Mouse (Mus musculus) ES-Bruce4 (cell line): ENCODE results near the gene Rora. TPM values are rescaled to one million over a fixed set of nuclear protein-coding genes. Genes with fewer than 3 reads are reported as not detected.

ENCODE experiments used
- H3K27ac ChIP-seq: 2 replicates; pipeline ENCODE4 v1.5.1; 2012; ENCODE audit warnings: low read length, inconsistent platforms; ENCODE audit not compliant: insufficient read depth
- H3K27me3 ChIP-seq: 2 replicates; pipeline ENCODE4 v1.6.1; 2012; ENCODE audit warnings: mild to moderate bottlenecking, low read length, inconsistent platforms; ENCODE audit not compliant: control insufficient read depth, poor library complexity, insufficient read depth, severe bottlenecking
- H3K36me3 ChIP-seq: 2 replicates; pipeline ENCODE4 v1.6.1; 2012; ENCODE audit warnings: inconsistent platforms, mild to moderate bottlenecking, low read length, moderate library complexity; ENCODE audit not compliant: control insufficient read depth, poor library complexity, insufficient read depth, severe bottlenecking
- H3K4me1 ChIP-seq: one replicate; pipeline ENCODE4 v1.8.1; 2011; ENCODE audit warnings: low read length; ENCODE audit not compliant: control insufficient read depth, insufficient read depth
- H3K4me3 ChIP-seq: 2 replicates; pipeline ENCODE4 v1.5.1; 2011; ENCODE audit warnings: low read depth, mild to moderate bottlenecking, low read length
- H3K9ac ChIP-seq: 2 replicates; pipeline ENCODE4 v1.6.1; 2012; ENCODE audit warnings: low read depth, mild to moderate bottlenecking, inconsistent platforms; ENCODE audit not compliant: poor library complexity, severe bottlenecking
- H3K9me3 ChIP-seq: replicated peaks from 2 replicates; pipeline ENCODE4 v1.6.1; 2012; ENCODE audit warnings: mild to moderate bottlenecking, low read length, inconsistent platforms; ENCODE audit not compliant: control insufficient read depth, poor library complexity, insufficient read depth, severe bottlenecking
- CTCF ChIP-seq: IDR thresholded peaks from one replicate; pipeline ENCODE4 v1.8.1; 2011; ENCODE audit warnings: low read depth, low read length
- EP300 ChIP-seq: IDR thresholded peaks from 2 replicates; pipeline ENCODE4 v1.6.1; 2011; ENCODE audit warnings: low read depth, low read length; ENCODE audit not compliant: insufficient read depth
- POLR2A ChIP-seq: IDR thresholded peaks from one replicate; pipeline ENCODE4 v1.8.1; 2011; ENCODE audit warnings: low read length; ENCODE audit not compliant: insufficient read depth
- polyA plus RNA-seq: library from polyadenylated mRNA; stranded (reverse); fragments of >200 nt; gene quantifications from 2 replicates; pipeline ENCODE4 v1.2.4, GENCODE M21; 2011; ENCODE audit warnings: low read depth; ENCODE audit not compliant: missing spikeins, insufficient read depth, insufficient read length

Gene Rora
- polyA plus RNA-seq, 1 experiment: 3.6 TPM

DNA sequence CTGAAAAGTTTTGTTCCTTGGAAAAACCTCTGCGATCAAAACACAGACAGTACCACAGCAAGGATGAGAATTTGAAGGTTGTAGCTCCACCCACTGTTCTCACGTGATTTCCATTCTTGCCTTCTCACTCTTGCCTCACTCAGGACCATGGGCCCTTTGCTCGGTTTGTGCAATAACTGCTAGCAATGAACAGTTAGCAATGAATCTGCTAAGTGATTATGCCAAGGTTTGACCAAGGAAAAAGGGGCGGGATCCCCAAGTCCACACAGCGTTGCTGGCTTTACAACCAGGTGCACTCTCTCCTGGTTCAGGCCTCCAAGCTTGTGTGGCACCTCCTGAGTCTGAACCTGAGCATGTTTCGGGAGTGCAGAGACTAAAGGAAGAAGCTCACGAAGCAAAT lies 576.3 kb downstream of the Rora start:
- Histone ChIP-seq H3K4me1 (no peaks in the 10 kb centered on the region), H3K36me3 (no peaks in the 10 kb centered on the region), H3K27ac (no peak overlapping the region), H3K27me3 (no peaks in the 10 kb centered on the region), H3K9ac (no peak overlapping the region), H3K4me3 (no peak overlapping the region), H3K9me3 (no peaks in the 10 kb centered on the region; the same call in 1 of the 2 replicates)
- TF ChIP-seq CTCF: no peak
- TF ChIP-seq EP300: no peak
- TF ChIP-seq POLR2A: no peak

DNA sequence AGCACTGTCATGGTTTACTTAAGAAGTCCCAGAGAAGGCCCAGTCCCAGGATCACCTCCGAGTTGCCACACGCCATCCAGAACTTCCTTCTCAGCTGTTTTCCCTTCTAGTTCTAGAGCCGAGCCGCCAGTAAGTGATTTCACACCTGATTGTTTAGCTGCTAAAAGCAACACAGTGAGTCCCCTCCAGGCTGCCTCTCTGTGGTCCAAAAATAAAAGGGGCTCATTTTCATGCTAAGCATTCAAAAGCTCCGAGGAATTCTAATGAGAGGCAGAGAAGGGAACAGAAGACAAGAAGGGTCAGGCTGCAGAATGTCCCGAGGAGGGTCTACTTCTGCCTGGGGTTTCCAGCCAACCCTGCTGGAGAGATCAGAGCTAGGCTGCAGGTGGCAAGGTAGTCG lies 580.9 kb downstream of the Rora start:
- H3K4me1 ChIP-seq: no peaks in the 10 kb centered on the region
- no peak overlapping the region for H3K27ac ChIP-seq
- H3K9ac ChIP-seq: no peak overlapping the region
- no peaks in the 10 kb centered on the region; the same call in 1 of the 2 replicates for H3K9me3 ChIP-seq
- H3K36me3 ChIP-seq: no peaks in the 10 kb centered on the region
- TF ChIP-seq POLR2A (no peak), CTCF (no peak), EP300 (no peak)
- no peak overlapping the region for H3K4me3 ChIP-seq
- no peaks in the 10 kb centered on the region for H3K27me3 ChIP-seq

DNA sequence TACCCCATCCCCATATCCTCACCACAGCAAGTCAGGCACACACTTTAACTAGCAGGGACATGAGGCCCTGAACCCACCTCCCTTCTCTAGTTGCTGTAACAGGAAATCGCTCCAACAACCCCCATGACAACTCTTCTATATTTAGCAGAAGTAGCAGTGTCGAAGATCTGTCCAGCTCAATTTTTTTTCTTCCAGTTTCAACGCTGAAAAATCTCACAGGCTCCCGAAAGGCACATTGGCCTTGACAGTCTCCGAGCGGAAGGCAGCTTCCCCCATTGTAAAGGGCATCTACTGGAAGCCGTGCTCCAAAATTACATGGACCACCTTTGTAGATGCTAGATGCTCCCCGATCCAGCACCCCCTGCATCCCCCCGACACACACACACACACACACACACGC lies 583.7 kb downstream of the Rora start:
- Histone ChIP-seq H3K9me3 (no peaks in the 10 kb centered on the region; the same call in 1 of the 2 replicates), H3K27ac (no peak overlapping the region), H3K9ac (no peak overlapping the region), H3K36me3 (no peaks in the 10 kb centered on the region), H3K4me1 (no peaks in the 10 kb centered on the region), H3K4me3 (no peak overlapping the region), H3K27me3 (no peaks in the 10 kb centered on the region)
- no peak for TF ChIP-seq CTCF
- no peak for TF ChIP-seq POLR2A
- TF ChIP-seq EP300: no peak

DNA sequence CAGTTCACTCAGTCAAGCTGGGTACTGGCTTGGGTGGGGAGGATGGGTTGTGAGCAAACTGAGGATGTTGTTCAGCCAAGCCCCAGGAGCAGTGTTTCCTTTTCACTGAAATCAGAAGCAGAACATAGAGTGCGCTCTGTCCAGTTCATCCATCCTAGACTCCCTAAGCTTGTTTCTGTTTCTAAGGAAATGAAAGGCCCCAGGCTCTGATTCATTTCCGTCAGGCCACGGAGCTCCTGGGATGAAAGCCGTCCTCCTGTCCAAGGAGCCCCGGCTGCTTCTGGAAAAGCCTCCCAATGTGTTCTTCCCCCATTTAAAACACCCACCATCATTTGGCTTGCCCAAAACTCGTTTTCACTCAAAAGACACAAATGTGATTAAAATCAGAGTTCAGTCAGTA lies 589.0 kb downstream of the Rora start:
- TF ChIP-seq EP300: no peak
- no peak for TF ChIP-seq CTCF
- TF ChIP-seq POLR2A: no peak
- no peaks in the 10 kb centered on the region for H3K9me3 ChIP-seq
- no peaks in the 10 kb centered on the region for H3K4me1 ChIP-seq
- no peak overlapping the region for H3K4me3 ChIP-seq
- H3K36me3 ChIP-seq: no peaks in the 10 kb centered on the region
- H3K27me3 ChIP-seq: no peaks in the 10 kb centered on the region
- H3K9ac ChIP-seq: no peak overlapping the region
- no peak overlapping the region for H3K27ac ChIP-seq

DNA sequence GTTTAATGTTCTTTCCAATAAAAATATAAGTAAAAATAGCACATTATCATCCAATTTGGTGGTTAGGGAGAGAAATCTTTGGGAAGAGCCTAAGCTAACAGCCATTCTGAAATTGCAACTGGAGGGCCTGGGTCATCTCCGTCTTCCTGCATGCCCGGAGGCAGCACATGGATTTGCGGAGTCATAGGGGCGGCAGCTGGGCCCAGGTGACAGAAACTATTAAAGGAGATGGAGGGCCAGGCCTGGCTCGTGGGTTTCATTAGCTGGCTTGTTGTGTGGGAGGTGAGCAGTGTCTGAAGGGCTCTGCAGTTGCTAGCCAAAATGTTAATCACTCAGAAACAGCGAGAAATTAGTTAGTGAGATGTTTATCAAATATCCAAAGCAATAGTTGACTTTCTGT lies 590.0 kb downstream of the Rora start:
- Histone ChIP-seq H3K27ac (no peak overlapping the region), H3K4me3 (no peak overlapping the region), H3K9me3 (no peaks in the 10 kb centered on the region), H3K27me3 (no peaks in the 10 kb centered on the region), H3K36me3 (no peaks in the 10 kb centered on the region), H3K4me1 (no peaks in the 10 kb centered on the region), H3K9ac (no peak overlapping the region)
- no peak for TF ChIP-seq EP300

DNA sequence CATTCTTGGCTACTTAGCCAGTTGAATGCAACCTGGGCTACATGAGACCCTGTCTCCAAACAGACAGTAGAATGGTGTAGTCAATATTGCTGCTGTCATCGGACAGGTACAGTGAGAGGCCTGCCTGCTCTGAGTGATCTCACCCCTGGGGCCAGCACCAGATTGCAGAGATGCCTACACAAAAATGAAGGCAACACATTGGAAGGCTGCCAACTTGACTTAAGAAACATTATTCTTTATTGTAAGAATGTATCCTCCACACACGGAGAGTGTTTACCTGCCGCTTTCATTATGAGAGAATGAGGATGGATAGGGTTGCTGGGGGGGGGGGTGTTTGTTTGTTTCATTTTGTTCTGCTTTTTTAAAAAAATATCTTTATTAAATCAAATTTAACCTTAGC lies 592.6 kb downstream of the Rora start:
- Histone ChIP-seq H3K27ac (no peak overlapping the region), H3K9me3 (no peaks in the 10 kb centered on the region), H3K4me3 (no peak overlapping the region), H3K4me1 (no peaks in the 10 kb centered on the region), H3K27me3 (no peaks in the 10 kb centered on the region), H3K36me3 (no peaks in the 10 kb centered on the region), H3K9ac (no peak overlapping the region)
- TF ChIP-seq POLR2A: no peak
- no peak for TF ChIP-seq CTCF
- TF ChIP-seq EP300: no peak
